Mouse (Mus musculus): ENCODE data around the gene Grip1. TPM values are rescaled to one million over a fixed set of nuclear protein-coding genes. Genes with fewer than 3 reads are reported as not detected.

Grip1 gene
- polyA plus RNA-seq, 1 experiment from 2014 or later = 4.9 TPM

- 31% methylated on average over 3 of the region's 3 CpGs for WGBS (ENCODE audit: insufficient replicate concordance)
These were observed 507.3 kb downstream of the Grip1 start for GRCm38 (mm10) chr10:119960915-119961314.

DNA sequence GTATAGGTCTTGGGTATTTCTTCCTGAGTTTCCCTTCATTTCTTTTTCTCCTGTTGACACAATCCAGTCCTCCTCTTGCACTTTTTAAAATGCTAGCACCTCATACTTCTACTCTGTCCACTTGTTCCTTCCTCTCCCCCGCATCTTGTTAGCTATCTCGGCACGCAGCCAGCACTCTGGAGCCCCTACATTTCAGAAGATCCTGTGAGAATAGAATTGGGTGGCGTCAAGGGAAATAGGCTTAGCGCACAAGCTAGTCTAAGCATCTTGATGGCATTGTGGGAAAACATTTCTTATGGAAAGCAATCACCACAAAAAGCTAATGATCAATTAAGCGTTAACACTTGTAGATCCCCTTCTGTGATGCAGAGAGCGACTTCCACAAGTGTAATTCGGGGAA, 512.7 kb downstream of the Grip1 start:
- H3K9me3 ChIP-seq (replicated peaks; ENCODE audit: control insufficient read depth, low read length) = no peaks in the 10 kb centered on the region
- H3K4me1 ChIP-seq (ENCODE audit: control insufficient read depth, insufficient read depth, low read length) = no peaks in the 10 kb centered on the region; the same call in 1 of the 2 replicates
- WGBS (ENCODE audit: insufficient replicate concordance) = 59% methylated on average over 8 of the region's 8 CpGs
- H3K27ac ChIP-seq (ENCODE audit: low read depth, low read length) = no peak overlapping the region
- H3K36me3 ChIP-seq (ENCODE audit: control insufficient read depth, insufficient read depth, low read length) = no peaks in the 10 kb centered on the region
- ATAC-seq (replicated peaks; ENCODE audit: insufficient number of reproducible peaks, low FRiP score, low TSS enrichment) = no peak
- H3K4me2 ChIP-seq = no peak overlapping the region
- H3K9ac ChIP-seq (ENCODE audit: low read depth, low read length) = no peak overlapping the region
- H3K4me3 ChIP-seq (ENCODE audit: low read depth, low read length) = no peak overlapping the region
- no peaks in the 10 kb centered on the region for H3K27me3 ChIP-seq (ENCODE audit: control insufficient read depth, insufficient read depth, low read length)

More at GRCm38 (mm10) chr10:119960915-119961314, 507.3 kb downstream of the Grip1 start:
- H3K4me1 ChIP-seq (ENCODE audit: control insufficient read depth, insufficient read depth, low read length) = peaks cover 3% of the 10 kb centered on the region
- no peak overlapping the region for H3K4me3 ChIP-seq (ENCODE audit: low read depth, low read length)
- no peak overlapping the region for H3K4me2 ChIP-seq
- no peak overlapping the region for H3K9ac ChIP-seq (ENCODE audit: low read depth, low read length)
- ATAC-seq (replicated peaks; ENCODE audit: insufficient number of reproducible peaks, low FRiP score, low TSS enrichment) = no peak
- H3K36me3 ChIP-seq (ENCODE audit: control insufficient read depth, insufficient read depth, low read length) = no peaks in the 10 kb centered on the region
- H3K27ac ChIP-seq (ENCODE audit: low read depth, low read length) = no peak overlapping the region
- no peaks in the 10 kb centered on the region for H3K9me3 ChIP-seq (replicated peaks; ENCODE audit: control insufficient read depth, low read length)
- H3K27me3 ChIP-seq (ENCODE audit: control insufficient read depth, insufficient read depth, low read length) = no peaks in the 10 kb centered on the region

- ATAC-seq (replicated peaks; ENCODE audit: insufficient number of reproducible peaks, low FRiP score, low TSS enrichment) = no peak
- Histone ChIP-seq H3K4me1 (ENCODE audit: control insufficient read depth, insufficient read depth, low read length) (no peaks in the 10 kb centered on the region; the same call in 1 of the 2 replicates), H3K4me3 (ENCODE audit: low read depth, low read length) (0 out of 2 replicates have a peak overlapping the region, but pooled peaks have one; percentile 22), H3K27me3 (ENCODE audit: control insufficient read depth, insufficient read depth, low read length) (no peaks in the 10 kb centered on the region), H3K9ac (ENCODE audit: low read depth, low read length) (peak overlapping the region; percentile 46; the same call in 1 of the 2 replicates), H3K4me2 (peak overlapping the region; percentile 60), H3K36me3 (ENCODE audit: control insufficient read depth, insufficient read depth, low read length) (no peaks in the 10 kb centered on the region), H3K27ac (ENCODE audit: low read depth, low read length) (no peak overlapping the region), H3K9me3 (replicated peaks; ENCODE audit: control insufficient read depth, low read length) (no peaks in the 10 kb centered on the region)
- WGBS (ENCODE audit: insufficient replicate concordance) = 40% methylated on average over 8 of the region's 8 CpGs
These were observed 525.8 kb downstream of the Grip1 start for GRCm38 (mm10) chr10:119979396-119979795.

- Histone ChIP-seq H3K9ac (ENCODE audit: low read depth, low read length) (peak overlapping the region; percentile 62; the same call in 1 of the 2 replicates), H3K4me2 (peak overlapping the region; percentile 60), H3K4me3 (ENCODE audit: low read depth, low read length) (peak overlapping the region; percentile 25), H3K27me3 (ENCODE audit: control insufficient read depth, insufficient read depth, low read length) (no peaks in the 10 kb centered on the region), H3K27ac (ENCODE audit: low read depth, low read length) (no peak overlapping the region), H3K36me3 (ENCODE audit: control insufficient read depth, insufficient read depth, low read length) (no peaks in the 10 kb centered on the region), H3K9me3 (replicated peaks; ENCODE audit: control insufficient read depth, low read length) (no peaks in the 10 kb centered on the region), H3K4me1 (ENCODE audit: control insufficient read depth, insufficient read depth, low read length) (no peaks in the 10 kb centered on the region; the same call in 1 of the 2 replicates)
- no peak for ATAC-seq (replicated peaks; ENCODE audit: insufficient number of reproducible peaks, low FRiP score, low TSS enrichment)
- WGBS (ENCODE audit: insufficient replicate concordance) = 30% methylated on average over 11 of the region's 11 CpGs
These were observed 526.4 kb downstream of the Grip1 start for GRCm38 (mm10) chr10:119980032-119980431.

DNA sequence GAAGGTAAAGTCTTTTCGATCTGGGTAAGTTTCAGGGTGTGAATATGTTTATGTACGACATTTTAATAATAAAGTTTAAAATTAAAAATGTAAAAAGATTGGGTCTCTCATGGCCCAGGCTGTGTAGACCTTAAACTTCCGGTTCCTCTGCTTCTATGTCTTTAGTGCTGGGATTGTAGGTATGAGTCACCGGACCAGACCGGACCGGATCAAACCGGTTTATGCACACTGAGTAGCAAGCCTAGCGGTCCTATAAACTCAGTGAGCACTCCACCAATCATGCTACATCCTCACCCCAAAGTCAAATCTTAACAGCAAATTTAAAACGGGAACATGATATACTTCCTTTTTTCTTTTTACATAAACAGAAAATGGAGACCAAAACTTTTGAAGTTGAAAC, 530.7 kb downstream of the Grip1 start:
- no peak overlapping the region for H3K27ac ChIP-seq (ENCODE audit: low read depth, low read length)
- H3K36me3 ChIP-seq (ENCODE audit: control insufficient read depth, insufficient read depth, low read length) = no peaks in the 10 kb centered on the region
- H3K4me1 ChIP-seq (ENCODE audit: control insufficient read depth, insufficient read depth, low read length) = no peaks in the 10 kb centered on the region; the same call in 1 of the 2 replicates
- no peak overlapping the region for H3K9ac ChIP-seq (ENCODE audit: low read depth, low read length)
- no peaks in the 10 kb centered on the region for H3K9me3 ChIP-seq (replicated peaks; ENCODE audit: control insufficient read depth, low read length)
- H3K4me3 ChIP-seq (ENCODE audit: low read depth, low read length) = no peak overlapping the region
- no peak for ATAC-seq (replicated peaks; ENCODE audit: insufficient number of reproducible peaks, low FRiP score, low TSS enrichment)
- 88% methylated on average over 9 of the region's 9 CpGs for WGBS (ENCODE audit: insufficient replicate concordance)
- H3K27me3 ChIP-seq (ENCODE audit: control insufficient read depth, insufficient read depth, low read length) = no peaks in the 10 kb centered on the region
- H3K4me2 ChIP-seq = no peak overlapping the region

DNA sequence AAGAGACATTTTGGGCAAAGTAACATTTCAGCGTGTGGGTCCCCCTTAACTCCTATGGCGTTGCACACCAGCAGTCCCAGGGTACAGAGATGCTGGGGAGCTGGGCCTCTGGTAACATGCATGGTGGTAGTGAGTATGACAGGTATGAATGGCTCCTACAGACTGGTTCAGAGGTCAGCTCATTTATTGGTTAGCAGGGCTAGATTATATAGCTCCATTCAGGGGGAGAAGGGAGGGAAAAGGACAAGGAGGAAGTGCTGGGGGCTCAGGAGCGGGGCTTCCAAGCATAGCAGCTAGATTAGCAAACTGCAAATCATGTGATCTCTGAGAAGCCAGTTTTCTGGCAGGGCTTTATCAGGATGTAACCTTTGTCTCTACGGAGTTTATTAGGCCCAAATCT, 544.8 kb downstream of the Grip1 start:
- Histone ChIP-seq H3K9me3 (replicated peaks; ENCODE audit: control insufficient read depth, low read length) (no peaks in the 10 kb centered on the region), H3K27me3 (ENCODE audit: control insufficient read depth, insufficient read depth, low read length) (no peaks in the 10 kb centered on the region), H3K36me3 (ENCODE audit: control insufficient read depth, insufficient read depth, low read length) (no peaks in the 10 kb centered on the region), H3K4me1 (ENCODE audit: control insufficient read depth, insufficient read depth, low read length) (no peaks in the 10 kb centered on the region), H3K9ac (ENCODE audit: low read depth, low read length) (no peak overlapping the region), H3K4me2 (no peak overlapping the region), H3K27ac (ENCODE audit: low read depth, low read length) (no peak overlapping the region), H3K4me3 (ENCODE audit: low read depth, low read length) (no peak overlapping the region)
- ATAC-seq (replicated peaks; ENCODE audit: insufficient number of reproducible peaks, low FRiP score, low TSS enrichment) = no peak
- 82% methylated on average over 4 of the region's 4 CpGs for WGBS (ENCODE audit: insufficient replicate concordance)

DNA sequence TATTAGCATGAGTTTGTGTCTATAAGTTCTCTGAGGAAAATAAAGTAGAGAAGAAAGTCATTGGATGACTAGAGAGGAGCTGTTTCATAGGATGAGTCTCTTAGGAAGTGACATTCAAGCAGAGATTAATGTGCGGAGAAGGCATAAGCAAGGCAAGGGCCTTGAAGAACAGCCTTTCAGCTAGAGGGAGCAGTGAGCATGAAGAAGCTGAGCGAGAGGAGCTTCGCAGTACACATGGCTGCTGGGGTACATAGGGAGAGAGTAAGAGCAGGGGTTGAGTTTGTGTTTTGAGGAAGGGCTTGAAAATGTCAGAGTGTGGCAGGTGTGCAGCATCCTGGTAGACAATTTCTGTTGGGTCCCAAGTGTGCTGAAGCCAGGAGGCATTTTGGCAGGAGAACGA, 548.5 kb downstream of the Grip1 start:
- 72% methylated on average over 4 of the region's 4 CpGs for WGBS (ENCODE audit: insufficient replicate concordance)

GRCm38 (mm10) chr10:120004096-120004495, 550.5 kb downstream of the Grip1 start:
- no peak overlapping the region for H3K27ac ChIP-seq (ENCODE audit: low read depth, low read length)

More for the DNA sequence above, 548.5 kb downstream of the Grip1 start:
- no peaks in the 10 kb centered on the region for H3K36me3 ChIP-seq (ENCODE audit: control insufficient read depth, insufficient read depth, low read length)
- no peak for ATAC-seq (replicated peaks; ENCODE audit: insufficient number of reproducible peaks, low FRiP score, low TSS enrichment)
- no peaks in the 10 kb centered on the region for H3K27me3 ChIP-seq (ENCODE audit: control insufficient read depth, insufficient read depth, low read length)
- H3K4me2 ChIP-seq = no peak overlapping the region
- no peaks in the 10 kb centered on the region for H3K4me1 ChIP-seq (ENCODE audit: control insufficient read depth, insufficient read depth, low read length)
- no peak overlapping the region for H3K27ac ChIP-seq (ENCODE audit: low read depth, low read length)
- no peaks in the 10 kb centered on the region for H3K9me3 ChIP-seq (replicated peaks; ENCODE audit: control insufficient read depth, low read length)
- H3K9ac ChIP-seq (ENCODE audit: low read depth, low read length) = no peak overlapping the region
- no peak overlapping the region for H3K4me3 ChIP-seq (ENCODE audit: low read depth, low read length)

GRCm38 (mm10) chr10:120005581-120005980, 552.0 kb downstream of the Grip1 start:
- H3K4me2 ChIP-seq = no peak overlapping the region
- ATAC-seq (replicated peaks; ENCODE audit: insufficient number of reproducible peaks, low FRiP score, low TSS enrichment) = no peak
- H3K9me3 ChIP-seq (replicated peaks; ENCODE audit: control insufficient read depth, low read length) = no peaks in the 10 kb centered on the region
- H3K27me3 ChIP-seq (ENCODE audit: control insufficient read depth, insufficient read depth, low read length) = no peaks in the 10 kb centered on the region
- no peak overlapping the region for H3K4me3 ChIP-seq (ENCODE audit: low read depth, low read length)
- no peak overlapping the region for H3K27ac ChIP-seq (ENCODE audit: low read depth, low read length)
- 79% methylated on average over 5 of the region's 5 CpGs for WGBS (ENCODE audit: insufficient replicate concordance)
- H3K36me3 ChIP-seq (ENCODE audit: control insufficient read depth, insufficient read depth, low read length) = no peaks in the 10 kb centered on the region
- H3K4me1 ChIP-seq (ENCODE audit: control insufficient read depth, insufficient read depth, low read length) = no peaks in the 10 kb centered on the region
- H3K9ac ChIP-seq (ENCODE audit: low read depth, low read length) = no peak overlapping the region

More at GRCm38 (mm10) chr10:120004096-120004495, 550.5 kb downstream of the Grip1 start:
- Histone ChIP-seq H3K27me3 (ENCODE audit: control insufficient read depth, insufficient read depth, low read length) (no peaks in the 10 kb centered on the region), H3K4me2 (no peak overlapping the region), H3K4me1 (ENCODE audit: control insufficient read depth, insufficient read depth, low read length) (no peaks in the 10 kb centered on the region), H3K9ac (ENCODE audit: low read depth, low read length) (no peak overlapping the region), H3K9me3 (replicated peaks; ENCODE audit: control insufficient read depth, low read length) (no peaks in the 10 kb centered on the region), H3K4me3 (ENCODE audit: low read depth, low read length) (no peak overlapping the region), H3K36me3 (ENCODE audit: control insufficient read depth, insufficient read depth, low read length) (no peaks in the 10 kb centered on the region)
- ATAC-seq (replicated peaks; ENCODE audit: insufficient number of reproducible peaks, low FRiP score, low TSS enrichment) = no peak
- 89% methylated on average over 7 of the region's 7 CpGs for WGBS (ENCODE audit: insufficient replicate concordance)

Data from heart, embryonic 11.5 days (tissue).